Mouse (Mus musculus): ENCODE results near the gene Gm21981.

DNA sequence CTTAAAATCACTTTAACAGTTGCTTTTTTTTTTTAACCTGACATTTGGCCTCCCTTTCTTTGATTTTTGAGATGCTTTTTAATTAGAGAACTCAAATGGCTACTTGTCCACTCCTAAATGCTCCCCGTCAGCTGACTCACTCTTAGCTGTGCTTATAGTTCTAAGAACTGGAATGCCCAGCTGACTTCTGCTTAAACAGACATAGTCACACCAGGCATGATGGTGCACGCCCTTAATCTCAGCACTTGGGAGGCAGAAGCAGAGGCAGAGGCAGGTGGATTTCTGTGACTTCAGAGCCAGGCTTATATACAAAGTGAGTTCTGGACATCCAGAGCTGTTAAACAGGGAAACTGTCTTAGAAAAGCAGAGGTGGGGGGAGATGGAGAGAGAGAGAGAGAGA is 42.3 kb downstream of the Gm21981 start:
- TF ChIP-seq POLR2A (IDR thresholded peaks at IDR 0.05; ENCODE audit: low read depth, low read length) (no peak), CTCF (IDR thresholded peaks at IDR 0.05; ENCODE audit: extremely low read depth, insufficient read length, insufficient replicate concordance, low read depth, low read length) (no peak)

Measured in small intestine, adult 2 months (tissue).